Mouse (Mus musculus) frontal cortex, adult 2 months (tissue): ENCODE results near the gene Mcoln1. TPM values are rescaled to one million over a fixed set of nuclear protein-coding genes. Genes with fewer than 3 reads are reported as not detected.

ENCODE experiments used
- DNase-seq, 2 experiments: peaks; one replicate each; pipeline ENCODE4 v3.0.0; 2022; ENCODE audit warnings: low spot score in 1 of 2; ENCODE audit errors: extremely low spot score in 1 of 2
- polyA plus RNA-seq: library from polyadenylated mRNA; depleted of rRNA; stranded (reverse); fragments of >200 nt; gene quantifications from 2 replicates; pipeline ENCODE4 v1.2.3, GENCODE M21; 2012

Gene Mcoln1
- polyA plus RNA-seq, 1 experiment: 230 TPM

DNA sequence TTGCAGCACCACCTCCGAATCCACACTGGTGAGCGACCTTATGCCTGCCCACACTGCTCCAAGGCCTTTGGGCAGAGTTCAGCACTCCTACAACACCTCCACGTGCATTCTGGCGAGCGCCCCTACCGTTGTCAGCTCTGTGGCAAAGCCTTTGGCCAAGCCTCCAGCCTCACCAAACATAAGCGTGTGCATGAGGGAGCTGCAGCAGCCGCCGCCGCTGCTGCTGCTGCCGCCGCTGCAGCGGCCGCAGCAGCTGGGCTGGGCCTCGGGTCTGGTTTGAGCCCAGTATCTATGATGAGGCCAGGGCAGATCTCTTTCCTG is 3.9 kb upstream of the Mcoln1 start:
- DNase-seq: no peak

DNA sequence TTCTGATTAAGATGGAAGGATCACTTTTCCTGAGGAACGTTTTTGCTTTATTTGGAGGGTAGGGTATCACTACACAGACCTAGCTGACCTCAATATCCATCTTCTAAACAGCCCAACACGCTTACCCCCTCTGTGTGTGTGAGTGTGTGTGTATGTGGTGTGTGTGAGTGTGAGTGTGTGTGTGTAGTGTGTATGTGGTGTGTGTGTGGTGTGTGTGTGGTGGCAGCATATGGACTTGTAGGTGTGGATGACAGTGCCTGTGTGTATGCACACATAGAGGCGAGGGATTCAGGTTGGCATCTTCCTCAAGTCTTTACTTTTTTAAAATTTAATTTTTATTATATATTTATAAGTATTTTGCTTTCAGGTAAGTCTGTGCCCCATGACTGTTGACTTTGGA is 1.7 kb upstream of the Mcoln1 start:
- DNase-seq: no peak

DNA sequence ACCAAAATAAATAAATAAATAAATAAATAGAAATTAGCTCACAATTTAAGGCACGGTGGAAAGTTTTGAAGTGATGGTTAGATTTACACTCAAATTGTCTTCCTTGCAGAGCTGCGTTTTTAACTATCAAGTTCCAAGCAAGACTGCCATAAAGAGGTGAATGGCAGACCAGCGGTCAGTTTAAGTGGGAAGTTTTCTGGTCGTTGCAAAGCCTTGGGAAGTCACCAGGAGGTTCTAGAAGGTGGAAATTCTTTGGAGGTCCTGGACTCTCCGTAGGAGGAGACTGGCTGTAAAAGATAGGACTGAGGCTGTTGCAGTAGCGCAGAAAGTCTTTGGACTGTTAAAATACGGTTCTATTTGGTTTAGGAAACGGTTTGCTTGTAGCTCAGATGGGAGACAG is 506 bp upstream of the Mcoln1 start:
- peak in 1 of 2 experiments; percentile 30 for DNase-seq

DNA sequence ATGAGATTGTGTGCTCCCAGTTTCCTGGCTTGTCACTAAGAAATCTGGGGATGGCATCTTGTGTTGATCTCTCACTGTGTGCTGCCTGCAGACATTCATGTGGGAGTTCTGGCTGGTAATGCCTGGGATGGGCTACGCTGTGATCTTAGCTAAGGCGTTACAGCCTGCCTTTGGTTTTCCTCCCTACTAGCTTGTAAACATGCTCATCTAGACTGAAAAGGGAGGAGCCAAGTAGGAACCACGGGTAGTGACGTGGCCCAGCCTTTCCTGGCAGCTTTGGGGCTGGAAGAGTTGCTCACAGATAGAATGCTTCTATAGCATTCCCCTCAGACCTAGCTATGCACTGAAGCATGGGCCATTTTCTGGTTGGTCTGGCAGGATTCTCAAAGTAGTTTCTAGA is 2.0 kb downstream of the Mcoln1 start:
- DNase-seq: peak in 1 of 2 experiments; percentile 51

DNA sequence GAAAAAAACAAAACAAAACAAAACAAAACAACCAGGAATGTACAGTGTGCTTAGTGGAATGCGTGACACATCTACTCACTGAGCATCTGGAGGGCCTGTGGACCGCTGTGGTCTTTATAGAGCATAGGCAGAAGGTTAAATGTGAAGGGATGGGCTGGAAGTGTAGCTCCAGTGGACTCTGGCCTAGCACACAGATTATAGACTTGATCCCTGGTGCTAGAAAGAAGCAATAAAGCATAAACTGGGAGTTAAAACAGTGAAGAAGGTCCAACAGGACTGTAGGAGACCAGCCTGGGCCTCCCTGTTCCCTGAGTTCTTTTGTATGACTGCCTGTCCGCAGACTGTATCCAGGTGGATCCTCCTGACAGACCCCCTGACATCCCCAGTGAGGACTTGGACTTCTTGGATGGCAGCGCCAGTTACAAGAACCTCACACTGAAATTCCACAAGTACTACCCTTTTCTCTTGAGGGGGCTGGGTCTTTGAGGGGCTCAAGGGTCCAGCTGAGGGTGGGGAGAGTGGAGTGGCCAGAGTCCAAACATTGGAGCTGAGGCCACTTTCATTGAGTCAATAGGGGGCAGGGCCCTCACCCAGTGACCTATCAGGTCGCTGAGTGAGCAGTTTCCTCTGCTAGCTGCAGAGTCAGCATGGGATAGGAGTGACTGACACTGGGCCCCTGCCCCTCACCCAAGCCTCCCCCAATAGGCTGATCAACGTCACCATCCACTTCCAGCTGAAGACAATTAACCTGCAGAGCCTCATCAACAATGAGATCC is 7.9 kb downstream of the Mcoln1 start:
- DNase-seq: no peak

DNA sequence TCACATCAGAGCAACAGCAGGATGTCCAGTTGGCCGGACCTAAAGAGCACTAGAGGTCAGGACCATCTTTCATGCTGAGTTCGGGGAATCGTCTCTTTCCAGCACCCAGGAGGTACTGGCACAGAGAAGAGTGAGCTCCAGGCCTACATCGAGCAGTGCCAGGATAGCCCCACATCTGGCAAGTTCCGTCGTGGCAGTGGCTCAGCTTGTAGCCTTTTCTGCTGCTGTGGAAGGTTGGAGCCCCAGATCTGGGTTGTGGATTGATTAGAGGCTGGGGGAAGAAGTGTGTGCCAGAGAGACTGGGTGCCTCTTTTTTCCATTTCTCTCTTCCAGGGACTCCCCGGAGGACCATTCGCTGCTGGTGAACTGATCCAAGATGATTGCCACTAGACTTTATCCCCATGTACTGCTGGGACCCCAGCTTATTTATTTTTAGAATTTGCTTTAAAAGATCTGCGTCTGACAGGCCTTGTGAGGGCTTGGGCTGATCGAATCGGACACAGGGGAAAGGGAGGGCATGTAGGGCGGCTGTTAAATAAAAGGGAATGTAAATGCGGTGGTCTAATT is 14.5 kb downstream of the Mcoln1 start:
- DNase-seq: no peak

DNA sequence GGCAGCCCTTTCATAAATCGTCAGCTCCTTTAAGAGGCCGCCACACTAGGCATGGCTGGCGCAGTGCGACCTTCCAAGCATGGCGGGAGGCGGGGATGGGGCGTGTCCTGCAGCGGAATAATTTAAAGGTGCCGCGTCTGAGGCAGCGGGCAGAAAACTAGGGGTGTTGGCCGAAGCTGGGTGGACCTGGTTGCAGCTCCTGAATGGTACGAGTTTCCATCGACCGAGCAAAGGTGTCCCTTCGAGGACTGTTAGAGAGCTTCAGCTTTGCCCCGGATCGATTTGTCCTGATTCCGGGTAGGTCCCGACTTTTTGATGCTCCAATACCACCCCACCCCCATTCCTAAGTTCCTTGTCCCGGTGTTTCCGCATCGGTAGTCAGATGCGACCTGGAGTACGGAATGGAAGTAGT is 15.0 kb downstream of the Mcoln1 start, which contains the start of gene Pnpla6:
Pnpla6 (plus strand) TSS at position 125 of the 412 bp plus-strand sequence.
- peak; percentile 80 to 94 for DNase-seq

DNA sequence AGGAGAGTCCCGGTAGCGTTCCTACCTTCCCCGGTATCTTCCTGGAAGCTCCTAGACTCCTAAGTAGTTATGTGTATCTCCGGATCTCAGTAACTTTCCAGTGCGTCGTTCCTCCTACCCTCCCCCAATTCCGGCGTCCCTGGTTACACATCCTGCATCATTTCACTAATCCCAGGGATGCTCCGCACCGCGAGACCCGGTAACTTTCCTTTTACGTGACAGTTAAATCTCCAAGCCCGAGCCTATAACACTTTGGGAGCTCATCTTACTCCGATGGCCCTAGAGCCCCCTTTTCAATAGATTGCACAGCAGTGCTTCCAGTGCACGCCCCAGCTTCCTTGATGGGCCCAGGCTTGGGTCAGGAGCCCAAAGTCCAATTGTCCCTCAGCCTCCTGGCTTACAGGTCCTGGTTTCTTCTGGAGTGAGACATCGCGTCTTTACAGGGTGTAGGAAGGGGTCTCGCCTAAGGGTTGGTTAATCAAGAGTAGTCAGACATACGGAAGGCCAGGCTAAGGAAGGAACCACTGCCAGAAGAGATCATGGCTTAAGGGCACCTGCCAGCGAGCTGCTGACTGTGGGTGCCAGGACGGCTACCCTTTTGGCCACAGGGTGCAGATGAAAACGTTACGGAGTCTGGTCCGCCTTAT is 15.6 kb downstream of the Mcoln1 start:
- DNase-seq: peak in 1 of 2 experiments; percentile 68

DNA sequence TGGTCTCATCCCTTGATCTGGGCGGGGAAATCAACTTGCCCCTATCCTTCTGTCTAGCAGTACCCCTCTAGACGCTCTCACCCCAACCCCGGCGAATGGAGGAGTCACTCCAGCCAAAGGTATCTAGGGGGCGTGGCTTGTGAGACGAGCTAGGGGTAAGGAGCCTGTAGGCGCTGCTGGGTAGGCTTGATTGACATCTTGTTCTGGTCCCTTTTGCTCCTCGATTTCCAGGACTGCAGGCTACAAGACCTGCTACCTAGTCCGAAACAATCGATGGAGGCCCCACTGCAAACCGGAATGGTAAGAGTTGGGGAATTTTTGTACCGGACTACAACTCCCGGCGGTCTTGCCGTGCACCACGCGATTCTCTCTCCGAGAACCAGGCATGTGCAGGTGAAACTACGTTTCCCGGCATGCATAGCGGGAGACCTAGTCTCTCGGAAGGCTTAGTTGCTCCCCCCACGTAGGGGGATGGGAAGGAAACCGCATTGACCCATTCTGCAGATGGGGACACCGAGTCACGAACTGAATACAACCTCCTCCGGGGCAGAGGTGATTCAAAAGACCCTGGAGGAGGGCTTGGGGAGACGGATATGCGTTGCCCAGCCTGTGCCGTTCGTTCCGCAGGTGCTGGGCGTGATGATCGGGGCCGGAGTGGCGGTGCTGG is 16.3 kb downstream of the Mcoln1 start:
- DNase-seq: peak; percentile 95 to 98

DNA sequence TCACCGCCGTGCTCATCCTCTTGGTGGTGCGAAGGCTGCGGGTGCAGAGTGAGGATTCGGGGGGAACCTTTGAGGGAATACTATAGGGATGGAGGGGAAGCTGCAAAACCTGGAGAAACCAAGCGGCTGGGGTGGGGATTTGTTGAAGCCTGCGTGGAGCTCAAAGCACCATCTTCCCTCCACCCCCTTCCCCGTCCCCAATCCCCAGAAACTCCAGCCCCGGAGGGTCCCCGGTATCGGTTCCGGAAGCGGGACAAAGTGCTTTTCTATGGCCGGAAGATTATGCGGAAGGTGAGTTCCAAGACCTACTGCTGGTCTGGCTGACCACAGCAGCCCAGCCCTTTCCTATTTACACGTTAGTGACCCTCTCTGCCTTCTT is 16.8 kb downstream of the Mcoln1 start:
- DNase-seq: no peak

DNA sequence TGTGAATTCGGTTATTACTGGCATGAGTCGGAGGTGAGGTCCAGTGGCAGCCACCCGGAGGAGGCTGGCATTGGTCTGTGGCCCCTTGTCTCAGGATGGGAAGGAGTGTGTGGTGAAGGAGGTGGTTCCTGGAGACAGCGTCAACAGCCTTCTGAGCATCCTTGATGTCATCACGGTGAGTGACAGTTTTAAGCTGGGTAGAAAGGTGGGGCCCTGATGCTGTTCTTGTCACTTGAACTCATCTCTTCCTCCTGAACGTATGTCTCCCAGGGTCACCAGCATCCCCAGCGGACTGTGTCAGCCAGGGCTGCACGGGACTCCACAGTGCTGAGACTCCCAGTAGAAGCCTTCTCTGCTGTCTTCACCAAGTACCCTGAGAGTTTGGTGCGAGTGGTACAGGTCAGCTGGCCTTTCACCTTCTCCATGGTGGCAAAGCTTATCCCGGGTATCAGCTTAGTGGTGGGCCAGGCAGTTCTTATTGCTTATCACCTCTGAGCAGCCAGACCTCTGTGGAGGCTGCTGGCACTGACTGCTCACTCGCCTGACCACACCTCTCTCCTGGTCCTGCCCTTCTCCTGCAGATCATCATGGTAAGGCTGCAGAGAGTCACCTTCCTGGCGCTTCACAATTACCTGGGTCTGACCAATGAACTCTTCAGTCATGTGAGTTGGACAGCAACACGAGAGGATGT is 21.9 kb downstream of the Mcoln1 start:
- DNase-seq: no peak

DNA sequence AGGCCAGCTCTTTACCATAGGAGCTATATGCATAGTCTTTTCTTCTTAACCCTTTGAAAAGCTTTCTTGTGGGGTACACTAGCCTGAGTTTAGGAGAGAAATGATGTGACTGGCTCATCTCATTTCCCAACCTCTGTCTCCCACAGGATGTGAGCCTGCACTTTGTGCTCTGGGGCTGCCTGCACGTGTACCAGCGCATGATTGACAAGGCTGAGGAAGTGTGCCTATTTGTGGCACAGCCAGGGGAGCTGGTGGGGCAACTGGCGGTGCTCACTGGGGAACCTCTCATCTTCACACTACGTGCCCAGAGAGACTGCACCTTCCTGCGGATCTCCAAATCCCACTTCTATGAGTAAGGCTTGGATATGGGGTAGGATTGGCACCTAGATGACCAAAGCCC is 30.6 kb downstream of the Mcoln1 start:
- no peak for DNase-seq

DNA sequence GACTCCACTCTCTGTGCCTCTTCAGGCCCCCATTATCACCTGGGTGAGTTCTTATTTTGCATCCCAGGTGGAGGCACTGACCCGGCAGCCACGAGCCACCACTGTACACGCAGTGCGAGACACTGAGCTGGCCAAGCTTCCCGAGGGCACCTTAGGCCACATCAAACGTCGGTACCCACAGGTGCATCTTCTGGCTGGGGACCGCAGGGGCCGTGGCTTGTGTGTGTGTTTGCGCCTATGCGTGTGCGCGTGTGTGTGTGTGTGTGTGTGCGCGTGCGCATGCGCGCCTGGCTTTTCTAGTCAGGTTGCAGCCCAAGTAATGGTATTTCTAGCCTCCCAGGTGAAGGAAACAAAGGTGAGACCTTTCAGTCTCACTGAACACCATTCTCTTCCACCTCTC is 31.7 kb downstream of the Mcoln1 start:
- no peak for DNase-seq

DNA sequence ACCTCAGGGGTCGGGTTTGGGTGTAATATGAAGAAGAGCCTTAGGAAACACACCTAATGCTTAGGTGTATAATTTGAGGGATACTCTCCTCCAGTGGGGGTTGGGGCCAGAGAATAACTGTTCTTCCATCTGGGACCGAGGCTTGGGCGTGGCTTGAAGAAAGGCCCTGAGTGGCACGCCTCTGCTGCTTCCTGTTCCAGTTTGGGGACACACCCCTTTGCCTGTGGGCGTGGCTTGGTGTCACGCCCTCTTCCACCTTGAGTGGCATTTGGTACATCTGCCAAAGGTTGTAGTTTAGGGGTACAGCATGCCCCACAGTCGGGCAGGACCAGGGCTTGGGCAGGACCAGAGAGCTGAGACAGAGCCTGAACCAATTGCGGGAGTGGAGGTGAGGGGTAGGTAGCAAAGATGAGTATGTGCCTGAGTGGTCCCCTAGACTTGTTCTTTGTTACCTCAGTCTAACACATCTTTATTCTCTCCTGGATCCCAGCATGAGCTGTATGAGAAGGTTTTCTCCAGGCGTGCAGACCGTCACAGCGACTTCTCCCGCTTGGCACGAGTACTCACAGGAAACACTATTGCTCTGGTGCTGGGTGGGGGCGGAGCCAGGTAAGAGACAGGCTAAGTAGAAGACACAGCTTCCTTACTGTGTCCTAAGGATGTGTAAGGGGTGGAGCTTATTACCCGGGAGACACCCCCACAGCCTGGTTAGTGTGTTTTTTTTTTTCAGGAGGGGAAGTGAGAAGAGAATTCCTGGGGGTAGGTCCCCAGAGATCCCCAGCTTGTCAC is 36.0 kb downstream of the Mcoln1 start:
- no peak for DNase-seq

DNA sequence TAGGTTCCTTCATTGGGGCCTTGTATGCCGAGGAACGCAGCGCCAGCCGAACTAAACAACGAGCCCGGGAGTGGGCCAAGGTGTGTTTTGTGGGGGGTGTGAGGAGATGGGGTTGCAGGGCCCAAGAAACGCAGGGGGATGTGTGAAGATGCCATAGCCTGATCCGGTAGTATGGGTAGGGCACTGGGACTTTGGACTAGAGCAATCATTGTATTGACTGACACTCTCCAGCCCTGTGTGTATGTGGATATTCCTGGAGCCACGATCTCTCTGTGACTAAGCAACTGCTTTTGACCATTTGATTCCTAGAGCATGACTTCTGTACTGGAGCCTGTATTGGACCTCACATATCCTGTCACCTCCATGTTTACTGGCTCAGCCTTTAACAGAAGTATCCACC is 36.7 kb downstream of the Mcoln1 start:
- DNase-seq: no peak

DNA sequence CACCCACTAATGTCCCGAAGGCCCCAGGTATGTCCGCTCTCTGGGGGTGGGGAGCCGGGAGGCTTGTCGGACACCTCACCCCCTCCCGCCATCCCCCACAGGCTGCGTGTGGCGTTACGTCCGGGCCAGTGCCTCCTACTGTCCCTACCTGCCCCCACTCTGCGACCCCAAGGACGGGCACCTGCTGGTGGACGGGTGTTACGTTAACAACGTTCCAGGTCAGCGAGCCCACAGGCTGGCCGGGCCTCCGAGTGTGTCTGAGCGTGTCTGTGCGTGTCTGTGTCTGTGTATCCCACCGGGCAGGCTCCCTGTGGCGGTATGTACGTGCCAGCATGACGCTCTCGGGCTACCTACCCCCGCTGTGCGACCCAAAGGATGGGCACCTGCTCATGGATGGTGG is 37.4 kb downstream of the Mcoln1 start:
- no peak for DNase-seq

DNA sequence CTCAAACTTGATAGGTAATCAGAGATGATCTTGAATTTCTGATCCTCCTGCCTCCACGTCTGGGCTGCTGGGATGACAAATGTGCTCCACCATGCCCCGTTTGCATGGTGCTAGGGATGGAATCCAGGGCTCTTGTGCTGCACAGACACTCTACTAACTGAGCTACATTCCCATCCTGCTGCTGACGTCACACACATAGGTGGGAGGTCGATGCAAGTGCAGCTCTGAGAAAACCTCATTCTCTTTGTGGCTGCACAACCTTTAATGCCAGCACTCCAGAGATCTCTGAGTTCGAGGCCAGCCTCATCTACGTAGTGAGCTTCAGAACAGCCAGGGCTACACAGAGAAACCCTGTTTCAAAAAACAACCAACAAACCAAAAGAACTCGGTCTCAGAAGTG is 38.9 kb downstream of the Mcoln1 start:
- no peak for DNase-seq

DNA sequence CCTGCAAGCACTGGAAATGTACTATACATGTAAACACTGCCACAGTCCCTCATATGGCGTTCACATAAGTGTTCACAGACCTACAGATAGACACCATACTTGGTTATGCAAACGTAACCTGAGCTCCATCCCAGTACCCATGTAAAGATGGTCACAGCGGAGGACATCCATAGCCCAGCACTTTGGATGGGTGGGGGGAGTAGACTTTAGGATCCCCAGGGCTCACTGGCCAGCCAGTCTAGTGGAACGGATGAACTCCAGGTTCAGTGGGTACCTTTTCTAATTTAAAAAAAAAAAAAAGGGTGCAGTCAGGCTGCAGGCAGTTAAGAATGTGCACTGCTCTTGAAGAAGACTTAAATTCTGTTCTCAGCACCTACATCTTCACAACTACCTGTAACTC is 39.8 kb downstream of the Mcoln1 start:
- DNase-seq: no peak

DNA sequence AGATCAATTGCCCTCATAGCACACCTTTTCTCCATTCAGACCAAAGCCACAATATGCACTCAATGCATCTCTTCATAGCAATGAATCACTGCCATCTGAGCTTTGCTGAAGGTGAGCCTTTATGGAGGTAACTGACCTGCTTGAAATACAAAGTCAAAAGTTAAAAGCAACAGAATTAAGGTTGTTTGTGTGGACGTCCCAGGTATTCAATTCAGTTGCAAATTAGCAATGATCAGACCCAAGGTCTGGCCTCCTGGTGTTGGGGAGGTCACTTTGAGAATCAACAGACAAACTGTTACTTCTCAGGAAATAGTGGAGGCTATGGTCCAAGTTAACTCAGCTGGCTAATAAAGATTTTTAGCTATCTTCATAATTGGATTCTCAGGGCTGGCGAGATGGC is 46.3 kb downstream of the Mcoln1 start:
- no peak for DNase-seq

DNA sequence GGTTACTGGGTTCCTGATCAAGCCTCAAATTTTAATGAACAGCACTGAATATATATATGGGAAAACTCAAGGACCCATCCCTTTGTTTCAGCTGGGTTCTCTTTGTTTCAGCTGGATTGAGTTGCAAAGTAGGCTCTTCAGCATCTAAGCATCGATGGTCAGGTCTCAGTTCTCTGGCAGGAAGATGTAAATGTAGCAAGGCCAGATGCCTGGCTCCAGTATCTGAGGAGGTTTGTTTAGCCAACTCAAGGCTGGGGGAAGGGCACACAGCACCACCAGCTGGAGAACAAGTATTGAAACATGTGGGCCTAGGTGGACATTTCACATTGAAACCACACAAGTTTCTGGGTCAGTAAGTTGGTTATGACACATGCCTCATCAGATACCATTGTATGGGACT is 52.0 kb downstream of the Mcoln1 start:
- no peak for DNase-seq
